Mouse (Mus musculus) forebrain, embryonic 10.5 days (tissue): ENCODE results near the gene Srpk2. TPM values are rescaled to one million over a fixed set of nuclear protein-coding genes. Genes with fewer than 3 reads are reported as not detected.
"Not testable (repeated sequence)": the region's sequence is repeated elsewhere in the genome, so short reads cannot be mapped to it uniquely, and the experiment has no call there.

Experiments used
- DNase-seq: peaks from one replicate; pipeline ENCODE4 v3.0.0-alpha.2; 2017; ENCODE audit warnings: low spot score; ENCODE audit errors: extremely low spot score
- H3K27ac ChIP-seq: fragments of 300-500 bp; sonication (generic); 2 replicates; pipeline ENCODE4 v1.5.1; 2016; ENCODE audit warnings: mild to moderate bottlenecking
- H3K27me3 ChIP-seq: fragments of 300-500 bp; sonication (generic); 2 replicates; pipeline ENCODE4 v1.6.1; 2016; ENCODE audit warnings: mild to moderate bottlenecking; ENCODE audit not compliant: poor library complexity, severe bottlenecking
- H3K36me3 ChIP-seq: fragments of 300-500 bp; sonication (generic); replicated peaks from 2 replicates; pipeline ENCODE4 v1.6.1; 2016; ENCODE audit warnings: mild to moderate bottlenecking, moderate library complexity
- H3K4me1 ChIP-seq: fragments of 300-500 bp; sonication (generic); 2 replicates; pipeline ENCODE4 v1.6.1; 2016
- H3K4me3 ChIP-seq: fragments of 300-500 bp; sonication (generic); 2 replicates; pipeline ENCODE4 v1.5.1; 2016; ENCODE audit warnings: mild to moderate bottlenecking, moderate library complexity
- H3K9me3 ChIP-seq: fragments of 300-500 bp; sonication (generic); 2 replicates; pipeline ENCODE4 v1.6.1; 2016; ENCODE audit warnings: mild to moderate bottlenecking, moderate library complexity
- WGBS: fragments of 180-500 bp; shearing (Covaris S2); methylation state at CpG from one replicate; pipeline ENCODE4 v1.1.7; 2016; 5-methylcytosine and 5-hydroxymethylcytosine counted together
- polyA plus RNA-seq: library from polyadenylated mRNA; unstranded; fragments of >200 nt; fragmentation: Nextera tagmentation; extraction: Ambion mirVana; gene quantifications from 2 replicates; pipeline ENCODE4 v1.2.1, GENCODE M21; 2016

Srpk2 gene
- polyA plus RNA-seq, 1 experiment from 2014 or later: 51.8 TPM

DNA sequence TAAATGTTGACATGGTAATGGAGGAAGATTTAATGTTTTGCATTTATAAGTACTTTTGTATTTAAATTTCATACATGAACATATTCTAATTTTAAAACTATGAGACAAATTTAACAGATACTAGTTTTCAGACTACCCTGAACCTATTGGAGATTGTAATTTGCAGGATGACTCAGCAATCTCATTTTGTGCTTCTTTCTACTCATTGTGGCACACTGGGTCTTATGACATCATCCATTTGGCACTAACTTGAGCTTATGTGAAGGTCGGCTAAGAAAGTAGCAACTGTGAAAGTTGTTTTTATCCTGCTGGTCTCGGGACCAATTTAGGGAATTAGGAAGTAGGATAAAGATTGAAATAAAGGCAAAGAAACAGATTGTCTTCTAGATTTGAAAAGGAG, 222.7 kb downstream of the Srpk2 start:
- Histone ChIP-seq H3K9me3 (no peaks in the 10 kb centered on the region), H3K4me3 (no peak overlapping the region), H3K36me3 (peaks cover 76% of the 10 kb centered on the region), H3K27me3 (no peaks in the 10 kb centered on the region), H3K27ac (no peak overlapping the region), H3K4me1 (0 out of 2 replicates have a peak, but pooled peaks cover 4% of the 10 kb centered on the region)
- no peak for DNase-seq
- 72% methylated on average over 2 of the region's 2 CpGs for WGBS

DNA sequence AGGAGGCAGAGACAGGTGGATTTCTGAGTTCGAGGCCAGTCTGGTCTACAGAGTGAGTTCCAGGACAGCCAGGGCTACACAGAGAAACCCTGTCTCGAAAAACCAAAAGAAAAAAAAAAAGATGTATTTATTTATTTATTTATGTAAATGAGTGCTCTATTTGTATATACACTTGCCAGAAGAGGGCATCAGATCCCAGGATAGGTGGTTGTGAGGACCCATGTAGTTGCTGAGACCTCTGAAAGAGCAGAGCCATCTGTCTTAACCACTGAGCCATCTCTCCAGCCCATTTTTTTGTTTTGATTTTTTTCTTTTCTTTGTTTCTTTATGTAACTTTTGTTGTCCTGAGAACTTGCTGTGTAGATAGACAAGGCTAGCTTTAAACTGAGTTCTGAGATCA, 230.9 kb downstream of the Srpk2 start:
- not testable (repeated sequence) for H3K27ac ChIP-seq, DNase-seq, H3K4me1 ChIP-seq, H3K9me3 ChIP-seq, H3K27me3 ChIP-seq, H3K4me3 ChIP-seq
- H3K36me3 ChIP-seq: peaks cover 74% of the 10 kb centered on the region
- 88% methylated on average over 2 of the region's 2 CpGs for WGBS

Other genes with a start within 250 kb of the Srpk2 start
- 43.7 and 44.8 TPM in 2 replicates for gene Pus7, start 99.1 kb upstream of the Srpk2 start, polyA plus RNA-seq
- gene Rint1, start 103.1 kb upstream of the Srpk2 start, polyA plus RNA-seq: 31.0 and 35.3 TPM in 2 replicates
- 143 and 147 TPM in 2 replicates for gene Tomm7, start 159.5 kb upstream of the Srpk2 start, polyA plus RNA-seq